Mouse (Mus musculus): ENCODE data around the gene Scmh1. TPM values are rescaled to one million over a fixed set of nuclear protein-coding genes. Genes with fewer than 3 reads are reported as not detected.

Scmh1 gene
- total RNA-seq, 1 experiment from 2014 or later = 7.2 TPM

DNA sequence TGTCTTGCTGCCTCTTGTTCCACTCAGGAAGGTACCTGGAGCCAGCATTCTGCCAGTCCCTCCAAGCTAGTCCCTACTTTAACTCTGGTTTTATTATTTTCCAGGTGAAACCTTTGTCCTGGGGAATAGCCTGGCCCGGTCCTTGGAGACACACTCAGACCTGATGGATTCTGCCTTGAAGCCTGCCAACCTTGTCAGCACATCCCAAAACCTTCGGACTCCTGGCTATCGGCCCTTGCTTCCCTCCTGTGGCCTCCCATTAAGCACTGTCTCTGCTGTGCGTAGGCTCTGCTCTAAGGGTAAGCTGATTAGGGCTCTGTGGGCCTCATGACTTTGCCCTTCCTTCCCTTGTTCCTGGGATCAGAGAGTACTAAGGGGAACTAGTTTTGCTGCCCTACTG, 117.3 kb downstream of the Scmh1 start:
- no peak for ATAC-seq (replicated peaks; ENCODE audit: insufficient number of reproducible peaks, low FRiP score, low TSS enrichment, poor library complexity, severe bottlenecking)

DNA sequence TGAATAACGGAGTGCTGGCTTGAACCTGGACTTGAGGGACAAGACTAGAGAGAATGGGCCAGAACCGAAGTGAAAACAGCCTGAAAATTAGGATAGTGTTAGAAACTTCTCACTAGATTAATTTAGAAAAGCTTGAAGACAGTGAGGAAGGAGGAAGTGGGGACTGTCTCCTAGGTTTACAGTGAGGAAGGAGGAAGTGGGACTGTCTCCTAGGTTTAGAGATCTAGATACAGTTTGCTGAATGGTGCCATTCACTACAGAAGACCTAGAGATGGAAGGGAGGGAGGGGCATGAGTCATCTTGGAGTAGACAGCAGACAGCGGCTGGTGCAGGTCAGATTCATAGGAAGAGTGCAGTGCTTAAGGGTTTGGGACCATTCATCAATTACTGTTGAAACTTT, 118.0 kb downstream of the Scmh1 start:
- peak; percentile 36; the same call in 1 of the 2 replicates for ATAC-seq (replicated peaks; ENCODE audit: insufficient number of reproducible peaks, low FRiP score, low TSS enrichment, poor library complexity, severe bottlenecking)

DNA sequence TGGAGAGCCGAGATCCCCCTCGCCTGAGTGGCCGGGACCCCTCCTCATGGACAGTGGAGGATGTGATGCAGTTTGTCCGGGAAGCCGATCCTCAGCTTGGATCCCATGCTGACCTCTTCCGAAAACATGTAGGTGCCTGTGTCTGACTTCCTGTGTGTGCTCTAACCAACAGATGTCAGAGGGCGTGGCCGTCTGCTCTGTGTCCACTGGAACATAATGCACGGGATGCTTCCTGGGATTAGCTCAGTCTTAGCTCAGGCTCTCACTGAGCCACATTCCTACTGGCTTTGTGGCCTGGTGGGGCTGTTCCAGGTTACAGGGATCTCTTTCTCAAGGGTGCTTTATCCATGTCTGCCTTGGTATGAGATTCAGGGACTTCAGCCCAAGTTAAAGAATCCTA, 123.1 kb downstream of the Scmh1 start:
- no peak for ATAC-seq (replicated peaks; ENCODE audit: insufficient number of reproducible peaks, low FRiP score, low TSS enrichment, poor library complexity, severe bottlenecking)

DNA sequence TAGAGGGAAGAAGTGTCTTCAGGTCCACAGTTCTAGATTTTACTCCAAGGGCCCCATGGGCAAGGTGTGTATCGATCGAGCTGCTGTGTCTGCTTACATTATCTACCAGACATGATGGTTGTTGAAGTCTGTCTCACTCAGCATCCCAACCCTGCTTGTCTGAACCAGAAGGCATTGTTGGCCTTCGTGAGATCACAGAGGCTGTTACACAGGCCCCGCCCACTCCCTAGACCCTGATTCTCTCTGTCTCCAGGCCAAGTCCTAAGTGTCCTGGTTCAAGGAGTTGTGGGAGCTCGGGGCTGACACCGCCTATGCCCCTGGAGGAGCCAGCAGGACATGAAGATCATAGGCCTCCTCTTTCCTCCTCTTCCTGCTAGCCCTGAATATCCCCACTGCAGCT, 126.9 kb downstream of the Scmh1 start, which contains the start of gene Slfnl1:
TSS of gene Slfnl1 (plus strand) at position 246 of the 400 bp plus-strand sequence.
- ATAC-seq (replicated peaks; ENCODE audit: insufficient number of reproducible peaks, low FRiP score, low TSS enrichment, poor library complexity, severe bottlenecking) = no peak

DNA sequence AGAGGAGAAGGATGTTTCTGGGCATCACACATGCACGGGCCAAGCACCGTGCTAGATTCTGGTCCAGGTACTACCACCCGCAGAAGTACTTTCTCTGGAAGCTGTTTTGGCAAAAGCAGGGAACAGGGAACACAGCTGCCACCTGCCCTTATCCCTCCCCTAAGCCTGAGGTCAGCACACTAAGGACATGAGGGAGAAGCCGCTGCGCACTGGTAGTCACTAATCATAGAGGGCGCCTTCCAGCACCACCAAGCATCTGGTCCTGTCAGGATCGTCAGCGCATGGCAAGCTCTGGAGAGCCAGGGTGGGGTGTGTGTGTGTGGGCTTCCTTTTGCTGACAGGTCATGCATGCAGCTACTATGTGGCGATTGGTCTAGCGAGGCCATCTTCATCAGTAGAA, 133.6 kb downstream of the Scmh1 start:
- ATAC-seq (replicated peaks; ENCODE audit: insufficient number of reproducible peaks, low FRiP score, low TSS enrichment, poor library complexity, severe bottlenecking) = no peak

DNA sequence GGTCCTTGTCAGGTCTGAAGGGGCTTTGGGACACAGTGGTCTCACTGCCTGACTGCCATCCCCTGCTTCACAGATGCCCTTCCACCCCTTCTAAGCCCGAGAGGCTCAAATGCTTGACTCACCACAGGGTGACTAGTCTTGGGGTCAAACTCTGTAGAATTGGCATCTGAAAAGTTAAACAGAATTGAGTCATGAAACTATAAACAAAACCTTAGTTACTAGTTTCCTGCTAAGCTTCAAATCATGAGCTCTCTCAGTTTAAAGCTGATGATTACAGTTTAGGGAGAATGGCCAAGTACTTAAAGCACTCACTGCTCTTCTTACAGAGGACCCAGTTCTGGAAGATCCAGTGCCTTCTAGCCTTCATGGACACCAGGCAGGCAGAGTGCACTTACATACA, 139.8 kb downstream of the Scmh1 start:
- ATAC-seq (replicated peaks; ENCODE audit: insufficient number of reproducible peaks, low FRiP score, low TSS enrichment, poor library complexity, severe bottlenecking) = no peak

DNA sequence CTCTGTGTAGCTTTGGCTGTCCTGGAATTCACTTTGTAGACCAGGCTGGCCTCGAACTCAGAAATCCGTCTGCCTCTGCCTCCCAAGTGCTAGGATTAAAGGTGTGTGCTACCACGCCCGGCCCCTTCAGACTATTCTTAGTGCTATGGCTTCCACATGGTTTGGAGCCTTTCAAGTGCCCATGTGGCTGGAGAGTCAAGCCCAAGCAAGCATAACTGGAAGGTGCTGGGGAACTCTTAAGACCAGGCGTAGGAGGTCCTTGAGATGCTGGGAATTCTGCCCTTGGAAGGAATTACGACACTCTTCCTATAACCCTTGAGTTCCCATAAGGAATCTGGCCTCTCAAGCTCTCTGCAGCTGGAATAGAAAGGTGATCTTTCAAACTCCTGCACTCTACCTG, 151.5 kb downstream of the Scmh1 start:
- no peak for ATAC-seq (replicated peaks; ENCODE audit: insufficient number of reproducible peaks, low FRiP score, low TSS enrichment, poor library complexity, severe bottlenecking)

DNA sequence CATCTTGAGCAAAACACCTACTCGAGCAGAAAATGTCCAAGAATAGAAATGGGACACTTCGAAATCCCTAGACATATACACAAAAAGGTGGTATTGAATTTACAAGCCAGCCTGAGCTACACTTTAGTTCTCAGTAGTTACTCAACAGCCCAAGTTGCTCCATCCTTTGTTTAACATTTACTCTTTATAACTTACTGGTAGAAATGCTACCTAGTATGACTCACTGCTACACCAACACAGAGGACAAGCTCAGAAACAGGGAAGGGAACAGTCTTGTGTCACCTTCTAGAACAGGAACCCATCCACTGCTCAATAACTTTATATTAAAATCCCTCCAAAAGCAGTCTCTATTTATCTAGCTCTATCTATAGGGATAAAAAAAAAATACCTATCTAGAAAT, 160.6 kb downstream of the Scmh1 start:
- no peak for ATAC-seq (replicated peaks; ENCODE audit: insufficient number of reproducible peaks, low FRiP score, low TSS enrichment, poor library complexity, severe bottlenecking)

DNA sequence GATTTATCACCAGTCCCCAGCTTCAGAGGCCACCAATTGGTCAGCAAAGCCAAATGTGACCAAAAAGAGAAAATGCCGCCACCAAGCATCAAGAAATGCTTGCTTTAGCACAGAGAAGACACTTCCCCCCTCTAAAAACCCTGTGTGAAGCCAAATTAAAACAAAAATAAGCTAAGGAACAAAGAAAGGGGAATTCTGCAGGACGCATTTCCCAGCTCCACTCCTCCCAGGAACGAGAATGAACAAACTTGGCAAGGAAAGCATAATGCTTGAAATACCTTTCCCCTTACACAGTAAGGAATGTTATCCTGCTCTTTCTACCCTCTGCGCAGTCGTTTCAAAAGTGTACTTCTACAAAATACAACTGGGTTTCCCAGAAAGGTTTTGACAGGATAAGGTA, 162.9 kb downstream of the Scmh1 start:
- no peak for ATAC-seq (replicated peaks; ENCODE audit: insufficient number of reproducible peaks, low FRiP score, low TSS enrichment, poor library complexity, severe bottlenecking)

DNA sequence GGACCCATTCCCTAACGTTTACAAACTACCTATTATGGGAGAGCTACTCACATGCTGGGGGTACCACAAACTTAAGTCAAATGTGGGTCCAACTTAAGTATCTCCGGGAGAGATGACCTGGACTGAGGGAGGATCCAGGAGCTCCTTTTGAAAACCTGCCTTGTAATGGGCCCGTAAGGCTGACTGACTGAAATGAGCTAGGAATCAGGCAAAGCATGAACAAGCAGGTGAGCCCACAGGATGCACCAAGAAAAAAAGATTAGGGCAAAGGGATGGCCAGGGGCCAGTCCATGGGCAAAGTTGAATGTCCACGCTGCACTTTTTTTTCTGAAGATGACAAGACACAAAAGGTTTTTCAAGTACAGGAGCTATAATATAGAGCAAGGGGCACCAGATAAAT, 163.9 kb downstream of the Scmh1 start:
- no peak for ATAC-seq (replicated peaks; ENCODE audit: insufficient number of reproducible peaks, low FRiP score, low TSS enrichment, poor library complexity, severe bottlenecking)

DNA sequence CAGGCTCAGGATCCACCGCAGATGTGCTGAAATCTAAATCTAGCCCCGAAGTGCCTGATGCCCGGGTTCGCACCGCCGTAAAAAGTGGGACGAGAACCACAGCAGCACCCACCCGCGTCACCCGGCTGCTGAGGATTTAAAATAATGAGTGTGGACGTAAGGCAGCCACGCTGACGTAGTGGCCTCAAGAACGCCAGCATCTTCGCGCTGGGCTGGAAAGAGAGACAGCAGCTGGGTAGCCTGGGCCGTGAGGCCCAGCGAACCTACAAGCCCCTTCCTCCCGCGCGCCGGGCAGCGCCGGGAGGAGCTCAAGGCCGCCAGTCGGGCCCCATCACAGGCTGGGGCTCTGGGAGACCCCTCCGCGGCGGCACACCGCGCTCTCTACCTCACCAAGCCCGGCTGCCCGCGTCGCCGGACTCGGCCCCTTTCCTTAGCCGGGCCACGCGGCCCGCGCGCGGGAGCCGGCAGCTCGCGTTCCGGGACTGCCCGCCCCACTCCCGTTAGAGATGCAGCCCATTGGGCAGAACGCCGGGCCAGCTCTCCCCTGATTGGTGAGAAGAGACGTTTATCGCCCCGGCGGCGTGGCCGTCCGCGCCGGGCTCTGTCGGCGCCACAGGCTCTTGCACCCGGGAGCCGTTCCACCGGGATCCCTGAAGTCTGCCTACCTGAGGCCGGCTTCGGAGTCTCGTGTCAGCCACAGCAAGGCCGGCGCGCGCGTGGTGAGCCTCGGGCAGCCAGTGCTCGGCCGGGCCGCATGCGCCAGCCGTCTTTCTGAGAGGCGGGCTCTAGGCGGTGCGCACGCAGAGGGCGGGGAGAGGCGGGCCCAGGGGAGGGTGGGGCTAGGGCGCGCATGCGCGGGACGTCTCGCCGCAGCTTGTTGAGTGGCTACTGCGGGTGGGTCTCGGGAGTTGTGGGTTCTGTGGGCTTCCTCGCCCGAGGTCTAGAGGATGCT, 164.7 kb downstream of the Scmh1 start, which contains the start of gene Ctps:
TSS of gene Ctps (minus strand) at position 791 of the 952 bp plus-strand sequence.
- peak; percentile 91 for ATAC-seq (replicated peaks; ENCODE audit: insufficient number of reproducible peaks, low FRiP score, low TSS enrichment, poor library complexity, severe bottlenecking)

DNA sequence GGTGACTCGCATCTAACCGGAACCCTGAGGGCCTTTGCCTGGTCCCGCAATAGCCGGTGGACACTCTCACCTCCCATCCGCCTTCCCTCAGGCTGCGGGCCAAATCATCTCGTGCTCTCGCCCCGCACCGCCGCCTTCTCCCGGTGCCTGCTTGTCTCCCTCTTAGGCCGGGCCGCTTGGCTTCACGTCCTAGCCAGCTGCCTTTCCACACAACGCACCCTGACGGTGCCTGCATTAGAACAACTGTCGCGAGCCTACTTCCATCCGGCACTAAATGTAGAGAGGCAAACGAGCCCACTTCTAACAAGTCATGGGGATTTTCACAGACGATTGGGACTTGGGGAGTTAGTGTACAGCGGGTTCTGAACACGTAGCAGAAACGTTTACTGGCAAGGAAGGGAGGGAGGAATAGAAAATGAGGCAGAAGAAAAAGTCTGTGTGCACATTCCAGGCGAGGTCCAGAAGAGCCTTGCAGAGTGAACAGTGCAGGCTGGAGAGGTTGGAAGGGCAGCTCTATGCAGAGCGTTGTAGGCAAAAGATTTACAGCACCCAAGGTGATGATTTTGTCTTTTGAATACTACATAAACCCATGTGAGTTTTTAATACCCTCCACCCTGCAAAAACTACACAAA, 165.5 kb downstream of the Scmh1 start:
- ATAC-seq (replicated peaks; ENCODE audit: insufficient number of reproducible peaks, low FRiP score, low TSS enrichment, poor library complexity, severe bottlenecking) = no peak

DNA sequence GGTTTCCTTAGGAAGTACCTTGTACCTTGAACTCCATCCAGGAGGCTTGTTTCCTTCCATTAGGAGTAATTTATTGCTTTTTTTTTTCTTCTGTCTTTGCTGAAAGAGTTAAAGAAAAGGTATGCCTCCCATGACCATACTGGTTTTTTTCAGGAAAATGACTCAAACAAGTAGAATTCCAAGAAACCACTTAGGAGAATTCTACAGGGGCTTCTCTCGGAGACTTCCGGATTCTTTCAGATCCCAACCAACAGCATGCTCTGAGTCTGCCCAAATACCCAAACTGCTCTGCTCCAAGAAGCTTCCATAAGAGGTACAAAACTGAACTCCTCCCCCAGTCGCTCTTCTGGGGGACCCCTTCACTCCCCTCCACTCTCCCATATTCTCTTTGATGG, 166.0 kb downstream of the Scmh1 start:
- ATAC-seq (replicated peaks; ENCODE audit: insufficient number of reproducible peaks, low FRiP score, low TSS enrichment, poor library complexity, severe bottlenecking) = no peak

DNA sequence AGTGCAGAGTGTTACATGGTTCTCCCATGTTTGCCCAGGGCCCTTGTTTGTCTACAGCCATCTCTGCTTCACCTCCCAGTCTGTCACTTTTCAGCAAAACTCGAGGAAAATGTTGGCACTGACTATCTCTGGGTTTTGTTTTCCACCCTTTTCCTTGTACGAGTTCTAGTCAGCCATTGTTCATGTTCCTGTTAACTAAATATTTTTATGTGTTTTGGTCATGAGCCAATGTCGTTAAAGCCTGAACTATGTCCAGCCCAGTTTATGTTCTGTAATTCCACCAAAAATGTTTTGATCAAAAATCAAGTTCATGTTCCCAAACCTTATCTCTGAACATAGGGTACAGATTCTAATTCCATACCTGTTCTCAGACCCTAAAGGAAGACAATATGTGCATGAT, 166.6 kb downstream of the Scmh1 start:
- no peak for ATAC-seq (replicated peaks; ENCODE audit: insufficient number of reproducible peaks, low FRiP score, low TSS enrichment, poor library complexity, severe bottlenecking)

Other genes starting within 250 kb of the Scmh1 start
- gene Edn2, start 244.1 kb upstream of the Scmh1 start, total RNA-seq (2017) = not detected in 3 replicates
- not detected in 3 replicates for gene Foxo6, start 117.9 kb upstream of the Scmh1 start, total RNA-seq (2017)
- 0.95 TPM in 1 of 3 replicates, not detected in the others for gene Slfnl1, start 127.0 kb downstream of the Scmh1 start, total RNA-seq (2017)
- gene Ctps, start 165.0 kb downstream of the Scmh1 start, total RNA-seq (2017) = 2.9 to 8.2 TPM (median 6.6 TPM) in 3 replicates
- not detected in 3 replicates for gene Gm8439, start 183.5 kb downstream of the Scmh1 start, total RNA-seq (2017)

Measured in monocyte, adult 5-6 weeks (primary cell).